Mouse (Mus musculus) left cerebral cortex, adult 8-10 months (tissue): Measurements from ENCODE around the gene Itgb6. TPM values are rescaled to one million over a fixed set of nuclear protein-coding genes. Genes with fewer than 3 reads are reported as not detected.

Experiments
- DNase-seq, 2 experiments: peaks; one replicate each; pipeline ENCODE4 v3.0.0; 2022; ENCODE audit warnings: low spot score in 2 of 2
- total RNA-seq, 4 experiments: library from RNA; stranded (reverse); gene quantifications; 2 replicates each; pipeline ENCODE4 v1.2.4; 2022

Itgb6 gene
- total RNA-seq, 4 experiments from 2014 or later: 0.14 TPM; not detected in 3

DNA sequence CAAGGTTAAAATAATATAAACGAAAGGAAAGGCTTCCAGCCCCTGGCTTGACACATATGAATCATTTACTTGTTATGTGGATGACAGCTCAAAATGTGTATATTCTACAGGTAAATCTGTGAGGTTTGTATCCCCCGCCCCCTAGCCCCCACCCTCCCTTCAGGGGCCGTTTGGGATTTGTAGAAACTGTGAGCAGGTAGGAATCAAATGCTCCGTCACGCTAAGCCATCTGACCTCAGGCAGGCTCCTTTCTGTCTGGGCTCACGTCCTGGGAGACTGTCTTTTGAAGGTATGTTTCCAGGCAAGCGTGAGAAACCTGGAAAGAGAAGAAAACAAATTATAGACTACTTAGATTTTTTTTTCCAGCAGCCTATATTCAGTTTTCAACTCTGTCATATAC is 48.0 kb downstream of the Itgb6 start:
- no peak for DNase-seq

DNA sequence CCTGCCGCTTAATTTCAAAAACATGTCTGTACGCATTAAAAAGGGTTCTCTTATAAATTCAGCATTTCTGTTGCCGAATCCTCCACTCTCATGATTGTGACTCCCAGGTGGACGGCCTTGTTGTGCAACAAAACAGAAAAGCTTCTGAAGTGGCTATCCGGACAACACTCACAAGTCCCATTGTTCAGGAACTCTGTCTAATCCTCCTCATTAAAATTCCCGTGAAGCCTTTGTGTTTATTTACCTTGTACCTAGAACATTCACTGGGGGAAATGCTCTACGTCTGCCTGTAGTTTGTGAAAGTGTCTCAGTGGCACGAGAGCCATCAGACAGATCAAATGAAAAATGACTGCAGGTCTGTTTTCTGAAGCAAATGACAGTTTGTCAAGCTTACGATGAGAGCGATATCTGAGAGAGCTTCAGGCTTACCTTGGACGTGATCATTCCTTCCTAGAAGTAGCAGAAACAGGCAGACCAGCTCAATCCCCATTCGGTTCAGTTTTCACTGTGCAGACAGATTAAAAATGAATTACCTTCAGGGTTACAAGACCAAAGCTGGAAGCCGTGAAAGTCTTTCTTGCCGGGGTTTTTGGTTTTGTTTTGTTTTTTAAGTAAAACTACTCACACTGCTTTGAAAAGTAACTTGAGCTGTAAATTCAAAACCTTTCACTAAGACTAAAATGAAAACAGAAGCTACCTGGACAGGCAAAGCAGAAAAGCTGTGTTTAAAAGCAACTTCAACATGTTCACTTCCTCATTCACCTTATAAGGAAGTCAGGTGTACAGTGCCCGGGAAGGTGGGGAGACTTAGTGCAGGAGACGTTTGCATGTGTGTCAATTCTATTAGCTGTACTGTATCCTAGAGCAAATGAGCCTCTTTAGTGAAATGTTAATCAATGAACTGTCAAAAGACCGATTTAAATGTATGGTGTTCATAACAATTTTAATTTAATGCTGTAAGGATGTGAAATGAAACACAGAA is 49.2 kb downstream of the Itgb6 start:
- no peak for DNase-seq

DNA sequence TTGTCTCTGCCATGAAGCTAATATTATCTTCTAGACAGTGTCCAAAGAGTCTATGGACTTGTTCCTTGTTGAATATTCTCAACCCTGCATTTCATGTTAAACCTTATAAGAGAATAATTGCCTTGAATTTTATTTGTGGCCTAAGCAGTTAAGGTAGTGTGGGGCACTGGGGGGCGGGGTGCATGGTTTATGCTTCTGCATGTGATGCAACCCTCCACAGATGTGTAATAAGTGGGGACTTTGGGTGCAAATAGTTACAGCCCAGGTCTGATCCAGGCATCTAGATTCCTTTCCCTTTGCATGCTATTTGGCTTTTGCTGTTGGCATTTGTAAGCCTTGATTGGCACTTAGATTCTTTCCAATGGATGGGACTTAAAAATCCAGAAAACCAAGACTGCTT is 51.2 kb downstream of the Itgb6 start:
- no peak for DNase-seq

GRCm38 (mm10) chr2:60663071-60663470 is 59.4 kb downstream of the Itgb6 start:
- DNase-seq: no peak

GRCm38 (mm10) chr2:60659993-60660392 is 62.5 kb downstream of the Itgb6 start:
- DNase-seq: no peak

- DNase-seq: no peak
Measured at GRCm38 (mm10) chr2:60658992-60659391, 63.5 kb downstream of the Itgb6 start.

- no peak for DNase-seq
Measured at GRCm38 (mm10) chr2:60654828-60655227, 67.6 kb downstream of the Itgb6 start.

DNA sequence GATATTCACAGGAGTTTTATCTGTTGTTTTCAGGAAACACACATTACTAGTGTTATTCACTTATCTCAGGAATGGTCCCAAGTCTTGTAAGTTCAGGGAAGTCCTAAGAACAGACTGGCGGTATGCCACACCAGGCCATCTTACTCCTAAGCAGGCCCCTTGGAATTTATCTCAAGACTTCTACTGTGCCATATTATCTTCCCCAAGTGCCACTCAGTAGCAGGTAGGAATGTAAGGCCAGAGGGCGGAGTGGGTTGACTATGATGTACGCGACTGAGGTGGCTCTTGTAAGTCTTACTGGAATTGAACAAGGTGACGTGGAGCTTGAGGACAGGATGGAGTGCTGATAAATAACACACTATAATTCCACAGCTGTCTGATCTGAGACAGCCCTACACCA is 72.3 kb downstream of the Itgb6 start:
- DNase-seq: no peak

- DNase-seq: no peak
Measured at GRCm38 (mm10) chr2:60647650-60648049, 74.8 kb downstream of the Itgb6 start.

DNA sequence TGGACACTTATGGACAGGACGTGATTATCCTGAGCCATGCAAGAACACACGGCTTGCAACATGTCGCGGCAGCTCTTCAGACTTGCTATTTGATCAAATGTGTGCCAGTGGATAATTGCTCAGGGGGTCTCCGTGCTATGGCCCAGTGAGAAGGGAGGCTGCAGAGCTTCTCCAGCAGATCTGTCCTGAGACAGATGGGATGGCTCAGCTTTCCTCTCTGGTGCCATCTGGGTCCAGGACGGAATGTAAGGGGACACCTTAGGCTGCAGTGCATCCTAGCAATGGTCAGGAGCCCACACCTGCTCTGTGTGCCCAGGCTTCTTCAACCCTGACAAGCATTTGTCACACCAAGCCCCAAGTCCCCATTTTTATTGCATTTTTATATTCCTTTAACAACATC is 75.9 kb downstream of the Itgb6 start:
- no peak for DNase-seq

GRCm38 (mm10) chr2:60643406-60643805 is 79.0 kb downstream of the Itgb6 start:
- no peak for DNase-seq

DNA sequence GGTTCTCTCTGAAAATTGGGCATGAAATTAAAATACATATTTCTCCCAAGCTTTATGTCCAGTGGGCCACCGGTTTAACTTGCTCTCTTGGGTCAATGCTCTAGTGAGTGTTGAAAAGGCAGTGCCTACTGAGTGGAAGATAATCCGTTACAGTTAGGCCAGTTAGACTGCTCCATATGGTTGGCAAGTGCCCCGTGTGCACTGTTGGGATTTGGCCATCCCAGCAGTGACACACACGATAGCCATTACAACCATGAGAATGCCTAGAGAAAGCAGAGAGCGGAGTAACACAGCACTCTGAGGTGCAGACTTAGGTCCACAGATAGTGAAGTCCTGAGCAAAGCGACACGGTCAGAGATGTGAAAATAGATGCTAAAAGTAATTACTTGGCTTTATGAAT is 79.8 kb downstream of the Itgb6 start:
- no peak for DNase-seq

GRCm38 (mm10) chr2:60640342-60640672 is 82.1 kb downstream of the Itgb6 start:
- DNase-seq: no peak

DNA sequence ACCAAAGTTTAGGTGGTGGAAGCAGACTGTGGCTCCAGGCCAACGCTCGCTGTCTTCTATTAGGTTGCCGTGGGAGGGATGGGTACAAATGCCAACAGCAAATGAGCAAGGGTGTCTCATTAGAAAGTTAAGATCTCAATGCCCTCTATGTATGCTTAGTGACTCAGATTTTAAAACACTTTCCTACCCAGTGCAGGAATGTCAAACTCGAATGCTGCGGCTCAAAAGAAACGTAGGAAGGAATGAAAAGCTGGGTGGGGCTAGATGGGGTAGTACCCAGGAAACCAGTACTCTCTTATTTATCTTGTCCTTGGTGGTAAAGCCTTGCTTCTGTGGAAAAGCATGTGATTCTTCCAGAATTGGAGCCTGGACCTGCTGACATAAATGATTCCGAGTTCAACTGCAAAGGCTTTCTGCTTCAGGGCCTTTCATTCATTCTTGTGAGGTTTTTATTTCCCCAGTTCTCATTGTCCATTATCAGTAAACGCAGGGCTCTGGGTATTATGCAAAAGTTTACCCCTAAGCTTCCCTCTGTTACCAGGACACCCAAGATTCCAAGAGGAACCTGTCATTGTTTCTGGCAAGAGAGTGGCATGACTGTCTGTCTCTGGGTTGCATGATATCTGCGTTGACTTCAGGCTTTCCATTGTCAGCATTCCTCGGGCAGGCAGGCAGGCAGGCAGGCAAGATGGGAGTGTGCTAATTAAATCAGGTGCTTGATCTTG is 82.7 kb downstream of the Itgb6 start:
- DNase-seq: no peak

DNA sequence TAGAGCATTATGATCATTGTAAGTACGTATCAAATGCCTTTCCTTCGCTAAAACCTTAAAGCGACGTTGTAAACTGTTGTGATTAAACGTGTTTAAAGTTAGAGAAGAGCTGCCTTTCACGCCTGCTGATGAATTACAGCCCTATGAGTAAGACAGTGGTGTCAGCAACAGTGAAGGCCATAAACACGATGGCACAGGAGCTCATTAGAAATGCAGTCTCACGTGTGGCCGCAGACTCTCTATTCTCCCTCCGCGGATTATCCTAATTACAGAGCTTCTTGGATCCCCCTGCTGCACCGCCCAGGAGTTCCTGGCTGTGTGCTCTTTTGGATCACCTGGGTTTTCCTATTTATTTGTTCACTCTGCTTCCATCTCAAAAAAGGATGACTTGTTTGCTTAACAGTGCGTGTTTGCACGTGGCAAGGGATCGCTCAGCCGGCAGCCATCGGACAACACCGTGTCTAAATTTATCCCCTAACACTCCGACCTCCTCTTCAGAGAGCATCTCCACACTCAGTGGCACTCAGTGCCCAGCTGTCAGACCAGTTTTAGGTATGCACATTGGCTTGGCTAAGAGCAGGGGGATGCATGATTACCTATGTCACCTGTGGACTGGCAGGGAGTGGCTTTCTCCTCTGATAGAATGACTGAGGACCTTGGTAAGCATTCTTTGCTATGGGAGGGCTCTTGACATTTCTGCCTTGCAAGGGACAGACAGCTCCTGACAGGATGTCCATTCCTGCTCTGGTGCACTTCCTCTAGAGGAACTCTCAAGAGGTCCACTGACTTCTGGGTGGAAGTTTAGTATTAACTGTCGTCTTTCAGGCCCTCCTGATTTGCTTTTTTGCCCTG is 85.3 kb downstream of the Itgb6 start:
- DNase-seq: no peak

GRCm38 (mm10) chr2:60636481-60636880 is 86.0 kb downstream of the Itgb6 start:
- no peak for DNase-seq

- no peak for DNase-seq
Measured at GRCm38 (mm10) chr2:60636038-60636437, 86.4 kb downstream of the Itgb6 start.

- DNase-seq: no peak
Measured at GRCm38 (mm10) chr2:60632791-60633190, 89.7 kb downstream of the Itgb6 start.

DNA sequence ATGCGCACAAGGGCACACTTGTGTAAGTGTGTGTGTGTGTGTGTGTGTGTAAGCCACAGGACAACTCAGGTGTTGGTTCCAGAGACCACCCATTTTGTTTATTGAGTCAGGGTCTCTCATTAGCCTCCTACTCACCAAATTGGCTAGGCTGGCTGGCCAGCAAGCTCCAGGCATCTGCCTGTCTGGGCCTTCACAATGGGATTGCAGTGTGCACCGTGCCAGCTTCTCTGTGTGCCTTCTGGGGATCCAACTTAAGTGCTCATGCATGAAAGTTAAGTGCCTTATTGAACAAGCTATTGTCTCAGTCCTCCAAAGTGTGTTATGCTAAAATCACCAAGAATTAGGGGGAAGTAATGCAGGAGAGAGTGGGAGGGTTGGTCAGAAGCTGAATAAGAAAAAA is 92.1 kb downstream of the Itgb6 start:
- DNase-seq: no peak

DNA sequence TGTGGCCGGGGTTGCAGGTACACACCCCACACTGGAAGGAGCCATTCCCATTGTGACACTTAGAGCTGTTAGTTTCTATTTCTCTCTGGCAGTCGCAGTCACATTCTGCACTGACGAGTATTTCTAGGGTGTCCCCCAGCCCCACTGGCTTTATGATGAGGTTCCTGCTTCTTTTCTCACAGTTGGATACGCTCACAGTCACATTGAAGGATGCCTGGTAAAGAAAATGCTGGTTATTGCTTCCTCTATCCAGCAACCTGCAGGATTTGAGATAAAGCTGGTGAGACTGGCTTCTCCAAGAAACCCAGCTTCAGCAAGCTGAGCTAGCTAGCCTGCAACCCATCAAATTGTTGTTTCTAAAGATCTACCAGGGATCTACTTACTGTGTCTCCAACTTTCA is 94.5 kb downstream of the Itgb6 start:
- no peak for DNase-seq

DNA sequence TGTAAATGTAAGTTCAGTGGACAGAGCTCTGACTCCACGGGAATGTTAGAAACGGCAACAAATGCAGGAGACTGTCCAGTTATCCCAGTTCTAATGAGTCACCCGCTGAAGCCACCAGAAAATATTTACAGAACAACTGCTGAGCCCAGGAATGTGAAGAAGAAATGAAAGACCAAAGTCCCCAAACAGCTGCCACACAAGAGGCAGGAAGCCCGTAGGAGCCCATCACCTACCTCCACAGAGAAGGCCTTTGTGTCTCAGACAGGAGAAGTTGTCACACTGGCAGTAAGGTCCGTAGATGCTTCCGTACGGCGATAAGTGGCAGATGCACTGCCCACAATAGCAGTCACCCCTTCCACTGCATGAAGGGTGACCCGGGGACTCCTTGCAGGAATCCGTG is 94.9 kb downstream of the Itgb6 start:
- no peak for DNase-seq

GRCm38 (mm10) chr2:60625766-60626165 is 96.7 kb downstream of the Itgb6 start:
- DNase-seq: no peak
